Mouse (Mus musculus): ENCODE data around the gene Zbtb48. TPM values are rescaled to one million over a fixed set of nuclear protein-coding genes. Genes with fewer than 3 reads are reported as not detected.
A peak's percentile ranks its signal among the peaks of the same experiment; 100 is the strongest.

Zbtb48 gene
- polyA plus RNA-seq, 2 experiments from 2014 or later: 14.1 to 22.0 TPM

DNA sequence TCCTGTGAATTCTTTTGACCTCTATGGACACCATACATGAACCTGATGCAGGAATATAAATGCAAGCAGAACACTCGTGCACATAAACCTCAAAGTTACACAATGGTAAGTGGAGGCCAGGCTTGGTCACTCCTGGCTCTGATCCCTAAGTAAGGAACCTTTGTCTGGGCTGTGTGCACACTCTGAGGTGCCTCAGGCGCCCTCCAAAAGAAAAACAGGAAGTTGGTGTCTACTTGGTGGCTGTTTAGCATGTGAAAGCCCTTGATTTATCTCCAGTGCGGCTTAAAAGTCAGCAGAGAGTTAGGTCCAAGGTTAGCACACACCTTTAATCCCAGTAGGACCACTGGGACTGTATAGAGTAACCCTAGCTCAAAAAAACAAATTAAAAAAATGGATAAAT is 28.0 kb downstream of the Zbtb48 start:
- no peak for ATAC-seq

DNA sequence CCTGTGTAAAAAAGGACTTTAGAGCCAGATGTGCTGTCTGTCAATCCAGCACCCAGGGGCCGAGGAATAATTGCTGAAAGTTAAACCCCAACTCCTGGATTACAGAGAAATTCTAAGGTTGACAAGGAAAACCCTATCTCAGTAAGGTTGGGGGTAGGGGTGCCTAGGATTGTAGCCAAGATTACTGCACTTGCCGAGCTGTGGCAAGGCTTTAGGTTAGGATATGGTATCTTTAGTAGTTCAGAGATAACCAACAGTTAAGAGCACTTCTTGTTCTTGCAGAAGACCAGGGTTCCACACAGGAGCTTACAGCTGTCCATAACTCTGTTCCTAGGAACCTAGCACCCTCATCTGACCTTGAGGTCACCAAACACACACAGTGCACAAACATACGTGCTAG is 29.8 kb downstream of the Zbtb48 start:
- ATAC-seq: no peak

DNA sequence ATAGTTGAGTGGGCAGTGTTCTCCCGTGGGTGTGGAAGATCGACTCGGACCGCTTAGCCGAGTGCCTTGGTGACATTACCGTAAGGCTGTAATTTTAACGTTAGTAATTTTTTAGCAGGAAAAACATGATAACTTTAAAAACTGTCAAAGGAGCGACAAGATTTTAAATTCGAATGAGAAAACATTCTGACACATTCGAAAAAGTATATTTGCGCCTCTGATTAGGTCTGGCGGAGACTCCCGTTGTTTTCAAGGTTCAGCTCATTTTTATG is 30.6 kb downstream of the Zbtb48 start:
- no peak for ATAC-seq

DNA sequence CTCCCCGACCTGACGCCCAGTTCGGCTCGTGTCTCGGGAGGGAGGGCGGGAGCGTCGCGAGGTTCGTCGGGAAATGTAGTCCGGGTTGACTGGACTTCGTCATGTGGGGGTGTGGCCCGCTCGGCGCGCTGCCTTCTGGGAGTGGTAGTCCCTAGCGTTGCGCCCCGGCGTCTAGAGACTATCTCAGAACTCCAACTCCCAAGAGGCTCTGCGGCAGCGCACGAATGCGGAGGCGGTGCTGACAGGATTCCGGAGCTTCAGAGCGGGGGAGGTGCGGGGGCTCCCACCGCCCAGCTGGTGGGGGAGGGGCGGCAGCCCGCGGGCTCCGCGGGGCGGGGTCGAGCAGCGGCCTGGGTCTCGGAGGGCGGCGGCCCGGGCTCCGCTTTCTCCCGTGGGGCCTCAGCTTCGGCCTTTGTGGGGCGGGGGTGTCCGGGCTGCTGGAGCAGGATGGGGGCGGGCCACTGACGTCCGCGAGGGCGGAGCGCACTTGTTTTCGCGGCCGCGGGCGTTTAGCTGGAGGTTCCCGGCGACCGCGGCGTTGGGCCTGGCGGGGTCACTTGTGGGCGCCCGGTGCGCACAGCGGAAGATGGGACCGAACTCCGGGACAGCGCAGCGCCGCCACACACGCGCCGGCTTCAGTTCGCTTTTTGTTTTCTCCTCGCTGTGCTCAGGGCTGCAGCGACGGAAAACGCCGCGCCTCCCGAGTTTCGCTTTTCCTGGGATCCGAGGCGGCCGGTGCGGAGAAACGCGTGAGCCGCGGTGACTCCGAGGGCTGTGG is 31.1 kb downstream of the Zbtb48 start, which contains the start of gene Phf13:
Phf13 (minus strand) TSS at position 86 of the 778 bp plus-strand sequence.
- ATAC-seq: peak; percentile 93

DNA sequence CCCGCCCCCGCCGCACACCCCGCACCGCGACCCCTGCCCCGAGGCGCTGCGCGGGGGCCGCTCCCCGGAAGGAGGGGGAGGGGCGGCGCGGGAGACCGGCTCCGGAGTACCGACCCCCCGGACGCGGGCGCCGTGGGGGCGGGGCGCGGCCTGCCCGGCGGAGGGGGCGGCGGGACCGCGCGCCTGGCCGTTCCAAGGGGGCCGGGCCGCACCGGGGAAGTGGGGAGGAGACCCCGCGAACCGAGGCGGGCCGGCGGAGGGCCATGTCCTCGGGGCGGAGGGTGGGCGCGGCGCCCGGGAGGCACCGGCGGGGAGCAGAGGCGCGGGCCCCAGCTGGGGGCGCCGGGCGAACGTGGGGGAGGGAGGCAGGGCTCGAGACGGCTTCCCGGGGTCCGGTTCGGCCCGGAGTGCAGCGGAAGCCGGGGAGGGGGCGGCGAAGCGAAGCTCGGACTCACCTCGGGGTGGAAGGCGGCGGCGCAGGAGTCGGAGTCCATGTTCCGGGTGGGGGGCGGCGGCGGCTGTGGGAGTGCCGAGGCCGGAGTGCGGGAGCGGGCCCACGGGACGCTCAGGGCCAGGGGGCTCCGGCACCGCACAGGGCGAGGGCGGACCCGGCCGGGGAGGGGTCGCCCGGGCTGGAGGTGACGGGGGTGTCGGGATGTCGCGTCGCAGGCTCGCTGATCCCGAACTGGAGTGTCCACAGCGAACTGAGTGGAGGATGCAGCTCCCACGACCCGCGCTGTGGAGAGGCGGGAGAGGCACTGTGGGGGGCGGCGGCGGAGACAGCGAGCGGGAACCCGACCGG is 31.9 kb downstream of the Zbtb48 start:
- ATAC-seq: no peak

DNA sequence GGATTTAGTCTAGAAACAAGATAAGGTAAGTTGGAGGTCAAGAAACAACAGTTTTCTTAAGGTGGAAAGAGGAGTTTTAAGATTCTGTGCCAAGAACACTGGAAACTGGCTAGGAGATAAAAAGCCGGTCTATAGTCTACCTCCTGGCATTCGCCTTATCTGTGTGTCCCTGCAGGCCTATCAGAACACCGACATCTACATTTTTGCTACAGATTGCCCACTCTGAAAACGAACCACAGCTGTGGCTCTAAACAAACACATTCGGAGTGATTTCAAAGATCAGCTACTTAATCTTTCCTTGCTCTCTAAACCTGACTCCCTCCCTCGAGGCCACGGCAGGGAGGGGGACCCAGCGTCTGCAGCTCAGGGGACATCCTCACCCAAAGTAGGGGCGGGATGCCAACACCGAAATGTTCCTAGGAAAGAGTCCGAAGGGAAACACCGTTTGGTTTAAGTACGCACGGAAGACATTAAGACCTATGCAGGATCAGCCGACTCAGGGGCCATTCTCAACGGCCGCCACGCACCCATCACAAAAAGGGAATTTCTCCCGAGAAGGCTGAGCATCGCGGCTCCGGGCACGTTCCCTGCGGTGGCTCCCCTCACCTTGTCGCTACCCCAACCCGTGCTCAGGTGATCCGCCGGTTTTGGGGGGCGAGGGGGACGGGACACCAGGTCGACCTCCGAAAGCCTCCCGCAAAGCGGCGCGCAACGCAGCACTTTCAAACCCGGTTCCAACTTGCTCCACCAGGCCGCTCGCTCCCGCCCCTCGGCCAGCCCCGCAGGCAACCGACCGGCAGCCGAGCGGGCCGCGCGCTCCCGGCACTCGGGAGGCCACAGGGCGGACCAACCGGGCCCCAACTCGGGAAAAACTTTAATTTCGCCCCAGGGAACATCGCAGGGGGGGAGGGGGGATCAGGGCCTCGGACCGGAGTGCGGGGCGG is 33.0 kb downstream of the Zbtb48 start:
- no peak for ATAC-seq

DNA sequence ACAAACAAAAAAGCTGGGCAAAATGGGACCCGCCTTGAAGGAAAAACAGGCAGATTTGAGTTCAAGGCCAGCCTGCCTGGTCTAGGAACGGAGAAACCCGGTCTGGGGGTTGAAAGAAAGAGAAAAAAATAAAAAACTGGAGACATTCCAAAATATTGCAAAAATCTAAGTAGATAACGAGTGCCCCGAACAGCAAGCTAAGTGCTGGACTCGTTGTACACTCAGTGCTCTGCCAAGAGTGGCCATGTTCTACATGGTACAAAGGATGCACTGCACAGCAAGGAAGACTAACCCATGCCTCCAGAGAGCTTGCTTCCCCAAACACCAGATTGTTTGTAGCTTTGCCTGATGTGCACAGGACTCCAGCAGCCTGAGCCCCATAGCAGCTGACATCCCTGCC is 34.4 kb downstream of the Zbtb48 start:
- ATAC-seq: no peak

DNA sequence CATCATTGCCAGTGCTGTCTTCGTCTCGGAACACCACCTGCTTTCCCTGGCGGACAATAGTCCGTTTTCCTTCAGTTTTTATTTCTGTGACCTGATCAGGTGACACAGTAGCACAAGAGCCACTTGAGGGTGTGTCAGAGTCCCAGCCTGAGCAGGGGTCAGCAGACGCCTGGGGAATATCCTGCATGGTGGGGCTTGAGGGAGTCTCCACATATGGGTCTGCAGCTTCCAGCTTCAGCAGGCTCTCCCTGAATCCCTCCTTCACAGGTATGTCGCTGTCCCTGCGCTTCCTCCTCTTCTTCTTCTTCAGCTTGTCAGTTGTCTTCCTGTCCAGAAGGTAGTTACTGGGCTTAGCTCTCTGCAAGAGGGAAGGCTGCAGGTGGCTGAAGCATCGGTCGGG is 35.4 kb downstream of the Zbtb48 start:
- no peak for ATAC-seq

DNA sequence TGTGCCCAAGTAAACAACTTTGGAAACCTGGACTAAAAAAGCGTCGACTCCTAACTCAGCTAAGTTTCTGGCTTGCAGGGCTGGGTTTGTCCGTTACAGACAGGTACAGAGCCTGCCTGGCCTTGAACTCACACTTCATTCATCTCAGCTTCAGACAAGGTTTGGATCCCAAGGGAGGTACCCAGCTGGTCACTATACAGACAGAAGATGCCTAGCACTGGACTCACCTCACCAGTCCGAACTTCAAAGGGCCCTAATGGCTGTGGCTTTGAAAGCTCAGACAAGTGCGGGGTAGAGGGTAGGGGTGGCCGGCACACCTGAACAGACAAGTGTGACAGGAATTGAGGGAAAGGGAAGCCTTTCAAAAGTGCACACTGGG is 38.4 kb downstream of the Zbtb48 start:
- ATAC-seq: no peak

DNA sequence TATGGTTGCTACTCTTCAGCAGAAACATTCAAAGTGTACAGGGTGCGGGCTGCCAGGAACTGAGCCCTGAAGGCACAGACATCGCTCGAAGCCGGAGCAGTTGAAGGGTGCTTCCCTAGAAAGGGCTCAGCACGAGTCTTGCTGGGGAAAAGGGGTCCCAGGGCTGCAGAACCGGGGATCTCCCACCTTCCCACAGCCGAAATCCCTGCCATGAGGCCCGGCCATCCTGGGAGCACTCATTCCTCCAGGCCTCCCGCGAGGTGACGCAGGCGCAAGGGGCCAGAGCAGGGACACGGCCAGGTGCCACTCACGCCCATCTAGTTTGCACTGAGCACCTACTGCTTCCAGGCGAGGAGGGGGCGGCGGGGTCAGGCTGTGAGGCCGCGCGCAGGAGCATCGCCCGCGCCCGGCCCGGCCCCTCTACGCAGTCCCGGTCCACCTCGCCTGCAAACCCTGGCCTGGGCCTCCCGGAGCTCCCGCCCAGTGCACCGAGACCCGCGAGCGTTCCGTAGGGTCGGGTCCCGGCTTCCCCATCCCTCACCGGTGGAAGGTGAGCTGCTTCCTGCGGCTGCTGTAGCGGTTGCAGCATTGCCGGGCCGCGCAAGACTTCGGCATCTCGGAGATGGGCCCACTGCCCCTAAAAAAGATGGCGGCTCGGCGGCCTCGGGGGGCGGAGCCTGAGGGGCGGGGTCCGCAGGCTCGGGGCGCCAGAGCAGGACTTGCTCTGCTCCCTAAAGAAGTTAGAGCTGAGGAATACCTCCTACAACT is 38.9 kb downstream of the Zbtb48 start, which contains the start of gene Thap3:
Thap3 (minus strand) TSS at position 656 of the 768 bp plus-strand sequence.
- peak; percentile 64 for ATAC-seq

DNA sequence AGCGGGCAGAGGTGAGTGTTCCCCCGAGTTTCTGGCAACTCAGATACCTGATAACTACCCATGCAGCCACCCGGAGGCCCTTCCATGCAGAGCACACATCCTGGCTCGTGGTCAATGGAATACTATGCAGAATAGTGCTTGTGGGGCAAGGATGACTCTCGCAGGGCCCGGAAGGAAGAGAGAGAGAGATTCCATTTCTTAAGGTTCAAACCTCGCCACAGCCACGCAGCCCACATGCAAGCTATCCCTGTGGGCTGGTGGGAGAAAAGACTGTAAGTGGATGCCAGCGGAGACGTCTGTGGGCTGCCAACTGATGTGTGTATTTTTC is 39.5 kb downstream of the Zbtb48 start:
- no peak for ATAC-seq

DNA sequence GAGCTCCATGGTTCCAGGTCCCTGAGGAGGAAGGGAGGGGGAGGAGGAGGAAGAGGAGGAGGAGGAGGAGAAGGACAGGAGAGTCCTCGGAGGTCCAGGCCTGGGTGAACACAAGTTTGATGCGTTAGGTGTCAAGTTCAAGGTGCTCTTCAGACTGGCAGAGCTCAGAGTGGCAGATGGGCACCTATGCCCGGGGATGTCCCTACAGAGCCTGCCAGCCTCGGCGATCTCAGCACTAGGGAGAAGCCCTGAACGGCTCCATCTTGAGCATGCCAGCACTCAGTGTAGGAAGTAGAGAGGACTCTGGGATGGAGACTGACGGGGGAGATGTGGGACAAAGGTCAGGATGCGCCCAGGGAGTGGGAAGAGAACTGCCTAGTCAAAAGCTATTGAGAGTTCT is 40.8 kb downstream of the Zbtb48 start:
- ATAC-seq: no peak

DNA sequence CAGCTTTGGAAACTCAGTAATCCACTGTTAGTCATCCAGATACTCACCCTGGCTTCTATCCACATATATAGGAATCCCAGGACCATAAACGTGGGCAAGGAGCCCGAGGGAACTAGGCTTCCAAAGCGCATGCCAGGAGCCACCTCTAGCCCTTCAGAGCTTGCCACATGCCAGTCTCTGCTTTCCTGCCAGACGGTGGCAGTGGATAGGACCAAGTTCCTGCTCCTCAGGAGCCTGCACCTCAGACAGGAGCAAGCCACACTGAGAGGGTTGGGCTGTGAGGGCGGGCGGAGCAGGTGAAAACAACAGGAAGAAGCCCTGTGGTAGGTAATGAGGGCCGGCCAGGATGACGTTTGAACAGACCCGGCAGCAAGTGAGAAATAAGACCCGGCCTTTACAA is 41.6 kb downstream of the Zbtb48 start:
- peak; percentile 79 for ATAC-seq

DNA sequence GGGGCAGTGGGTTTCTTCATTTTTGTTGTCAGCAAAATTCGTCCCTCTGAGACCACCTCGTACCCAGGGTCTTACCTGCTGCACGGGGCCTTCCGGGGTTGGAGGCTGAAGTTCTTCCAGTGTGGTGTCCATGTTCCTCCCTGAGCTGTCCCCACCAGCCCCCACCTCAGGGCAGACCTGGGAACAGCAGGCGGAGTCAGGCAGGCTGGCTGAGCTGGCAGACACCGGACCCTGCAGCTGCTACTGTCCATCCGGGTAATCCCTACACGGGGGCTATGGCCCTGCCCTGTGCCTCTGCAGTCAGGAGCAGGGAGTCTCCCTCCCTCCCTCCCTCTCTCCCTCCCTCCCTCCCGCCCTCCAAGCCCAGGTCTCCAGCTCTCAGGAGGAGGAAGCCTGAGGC is 43.9 kb downstream of the Zbtb48 start:
- ATAC-seq: no peak

DNA sequence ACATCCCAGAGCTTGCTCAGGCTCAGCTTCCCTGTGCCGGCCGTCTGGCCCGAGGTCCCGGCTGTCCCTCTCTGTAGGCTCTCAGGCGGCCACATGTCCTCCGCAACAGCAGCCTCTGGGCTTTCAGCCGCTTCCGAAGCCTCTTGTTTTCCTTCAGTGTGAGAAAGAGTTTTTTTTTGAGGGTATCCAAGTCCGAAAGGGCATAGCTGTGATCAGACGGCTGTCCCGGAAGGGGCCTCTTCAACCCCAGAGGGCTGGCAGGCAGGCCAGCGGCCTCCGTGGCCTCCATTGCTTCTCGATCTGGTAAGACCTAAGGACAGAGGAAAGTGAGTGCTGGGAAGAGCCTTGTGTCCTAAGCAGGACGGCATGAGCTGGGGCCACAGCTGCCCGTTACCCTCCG is 44.4 kb downstream of the Zbtb48 start:
- ATAC-seq: no peak

DNA sequence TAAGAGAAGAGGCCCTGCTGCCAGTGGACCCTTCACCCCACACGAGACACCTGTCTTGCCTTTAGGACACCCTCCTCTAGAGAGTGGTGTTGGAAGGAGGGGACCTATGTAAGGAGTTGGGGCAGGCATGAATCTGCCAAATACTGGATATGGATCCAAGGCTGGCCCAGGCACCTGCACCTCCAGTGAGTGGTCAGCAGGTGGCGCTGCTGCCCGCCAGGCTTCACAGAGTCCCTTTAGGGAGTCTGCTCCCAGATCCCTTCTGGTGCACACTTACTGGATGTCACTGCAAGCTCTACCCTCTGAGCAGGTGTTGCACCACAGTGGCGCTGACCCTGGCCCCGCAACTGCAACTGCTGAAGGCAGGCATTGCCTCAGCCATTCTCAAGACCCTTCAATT is 46.1 kb downstream of the Zbtb48 start:
- peak; percentile 48 for ATAC-seq

DNA sequence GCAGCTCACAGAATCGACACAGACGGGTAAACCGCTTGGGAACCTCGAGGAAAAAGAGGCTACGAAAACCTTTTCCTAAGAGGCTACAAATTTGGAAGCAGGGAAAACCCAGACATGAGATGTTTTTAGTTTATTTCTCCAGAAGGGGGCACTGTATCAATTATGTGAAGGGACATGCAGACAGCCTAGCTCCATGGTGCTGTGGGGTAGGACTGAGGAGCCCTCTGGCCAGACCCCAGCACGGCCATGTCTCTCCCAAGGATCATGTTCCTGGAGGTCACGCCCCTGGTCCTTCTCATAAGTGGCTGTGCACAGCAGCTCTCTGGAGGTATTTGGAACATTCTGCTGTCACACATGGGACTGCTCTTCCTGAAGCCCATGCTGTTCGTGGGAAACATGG is 46.8 kb downstream of the Zbtb48 start:
- ATAC-seq: no peak

DNA sequence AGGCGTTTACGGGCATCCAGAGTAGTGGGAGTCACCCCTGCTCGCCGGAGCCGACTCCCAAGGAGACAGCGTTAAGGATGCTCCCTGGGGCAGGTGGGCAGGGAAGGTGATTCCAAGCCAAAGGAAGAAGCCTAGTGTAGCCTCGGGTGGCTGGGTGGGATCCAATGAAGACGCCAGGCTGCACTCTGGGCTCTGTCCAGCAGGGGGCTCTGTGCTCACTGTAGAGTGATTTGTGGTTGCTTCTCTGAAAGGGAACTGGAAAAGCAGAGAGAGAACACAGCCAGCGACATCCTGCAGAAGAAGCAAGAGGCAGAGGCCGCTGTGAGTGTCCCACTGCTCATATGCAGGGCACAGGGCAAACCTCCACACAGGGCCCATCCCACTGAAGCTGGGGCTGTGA is 49.7 kb downstream of the Zbtb48 start:
- peak; percentile 70 for ATAC-seq

DNA sequence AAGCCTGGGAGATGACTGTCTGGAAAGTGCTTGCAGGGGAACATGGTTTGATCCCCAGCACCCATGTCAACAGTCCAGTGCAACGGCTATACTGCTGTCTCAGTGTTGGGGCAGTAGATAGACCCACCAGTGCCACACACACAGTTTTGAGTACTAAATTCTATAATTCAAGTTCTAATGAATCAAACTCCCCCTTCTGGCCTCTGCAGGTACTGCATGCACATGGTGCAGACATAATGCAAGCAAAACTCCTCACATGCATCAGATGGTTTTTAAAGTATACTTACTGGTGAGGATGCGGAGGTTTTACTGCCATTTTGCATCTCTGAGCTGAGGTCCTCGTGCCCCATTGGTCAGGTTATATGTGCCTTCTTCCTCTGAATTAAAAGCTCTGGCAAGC is 52.0 kb downstream of the Zbtb48 start:
- no peak for ATAC-seq

DNA sequence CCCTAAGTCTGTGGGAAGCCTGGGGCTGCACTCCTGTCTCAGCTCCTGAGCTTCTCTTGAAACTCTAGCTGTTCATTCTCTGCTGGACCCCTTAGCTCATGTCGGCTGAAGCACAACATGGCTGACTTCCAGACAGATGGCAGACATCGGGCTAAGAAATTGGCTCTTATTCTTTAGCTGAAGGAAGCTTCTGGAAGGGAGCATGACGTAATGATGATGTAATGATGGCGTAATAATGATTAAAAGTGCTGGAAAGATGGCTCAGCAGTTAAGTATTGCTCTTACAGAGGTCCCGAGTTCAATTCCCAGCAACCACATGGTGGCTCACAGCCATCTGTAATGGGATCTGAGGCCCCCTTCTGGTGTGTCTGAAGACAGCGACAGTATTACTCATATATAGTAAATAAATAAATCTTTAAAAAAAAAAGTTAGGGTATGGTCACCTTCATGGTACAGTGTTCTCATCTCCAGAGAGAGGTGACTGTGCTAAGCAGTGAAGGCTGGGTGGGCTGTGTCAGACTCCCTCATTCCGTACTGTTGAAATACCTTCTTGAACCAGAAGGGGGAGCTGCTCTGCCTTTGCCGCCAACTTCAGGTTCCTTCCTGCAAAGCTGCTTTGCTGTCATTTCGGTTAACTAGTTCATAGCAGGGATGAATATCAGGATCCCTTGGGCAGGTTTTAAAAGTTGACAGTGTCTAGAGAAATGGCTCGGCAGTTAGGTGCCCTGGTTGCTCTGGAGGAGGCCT is 55.1 kb downstream of the Zbtb48 start:
- ATAC-seq: no peak

Data from activated CD4-positive, CD25-positive, alpha-beta regulatory T cell, adult 4 months (primary cell).